Mouse (Mus musculus): ENCODE results near the gene Twf2.

Twf2 gene

DNA sequence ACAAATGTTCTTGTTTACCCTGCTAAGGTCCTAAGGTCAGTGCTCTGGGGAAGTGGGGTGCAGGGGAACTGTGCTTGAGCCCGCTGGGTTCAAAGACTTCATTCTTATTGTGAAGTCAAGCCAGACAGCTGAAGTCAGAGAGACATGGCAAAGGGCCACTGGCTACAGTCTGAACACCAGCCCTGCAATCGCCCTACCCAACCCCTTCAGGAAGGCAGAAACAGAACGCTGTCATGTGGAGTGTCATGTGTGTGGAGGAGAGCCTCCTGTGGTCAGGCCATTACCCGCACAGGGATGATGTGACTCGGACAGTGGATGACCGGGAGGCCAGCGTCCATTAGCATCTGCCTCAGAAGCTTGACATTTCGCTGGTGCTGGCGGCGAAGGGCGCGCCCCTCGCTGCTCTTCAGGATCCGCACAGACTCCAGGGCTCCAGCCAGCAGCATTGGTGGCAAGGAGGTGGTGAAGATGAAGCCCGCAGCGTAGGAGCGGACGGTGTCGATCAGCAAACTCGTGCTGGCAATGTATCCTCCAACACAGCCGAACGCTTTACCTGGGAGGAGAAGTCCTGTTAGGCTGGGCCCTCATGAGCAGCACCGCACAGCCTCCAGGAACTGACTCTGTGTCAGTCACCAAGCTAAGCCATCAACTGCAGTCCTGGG lies 33.4 kb downstream of the Twf2 start:
- no peak for DNase-seq (ENCODE audit: extremely low spot score, low spot score)

DNA sequence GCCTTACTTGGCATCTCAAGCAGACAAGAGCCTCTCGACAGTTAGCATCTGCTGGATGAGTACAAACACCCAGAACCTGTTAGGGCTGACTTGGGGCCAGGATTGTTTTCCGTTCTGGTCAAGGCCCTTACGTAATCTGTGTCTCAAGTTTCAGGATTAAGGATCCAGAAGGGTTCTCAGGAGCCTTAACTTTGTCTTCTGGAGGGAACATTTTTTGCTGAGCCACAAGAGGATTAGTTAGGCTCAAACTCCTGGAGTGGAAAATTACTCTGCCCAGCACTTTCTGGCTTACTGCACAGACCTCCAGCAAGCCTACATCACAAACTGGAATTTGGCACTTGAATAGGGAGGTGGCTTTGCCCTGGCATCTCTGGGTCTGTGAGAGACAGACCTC lies 33.9 kb downstream of the Twf2 start:
- no peak for DNase-seq (ENCODE audit: extremely low spot score, low spot score)

DNA sequence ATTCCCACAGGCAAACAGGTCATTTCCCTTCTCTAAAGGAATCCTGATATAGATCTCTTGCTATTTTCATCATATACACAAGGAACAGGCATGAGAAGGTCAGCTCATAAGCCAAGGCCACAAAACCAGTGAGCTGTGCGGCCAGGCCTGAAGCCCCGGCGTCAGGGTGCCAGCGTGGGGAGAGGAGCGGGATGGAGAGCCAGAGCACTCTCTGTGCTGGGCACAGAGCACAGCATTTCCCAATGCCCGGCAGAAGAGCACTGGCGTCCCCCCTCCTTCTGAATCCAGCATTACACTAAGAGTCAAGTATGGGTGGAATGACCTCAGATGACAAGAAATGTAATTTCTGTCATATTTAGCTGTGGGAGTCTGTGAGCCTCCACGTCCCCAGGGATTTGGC lies 34.5 kb downstream of the Twf2 start:
- DNase-seq (ENCODE audit: extremely low spot score, low spot score): no peak

DNA sequence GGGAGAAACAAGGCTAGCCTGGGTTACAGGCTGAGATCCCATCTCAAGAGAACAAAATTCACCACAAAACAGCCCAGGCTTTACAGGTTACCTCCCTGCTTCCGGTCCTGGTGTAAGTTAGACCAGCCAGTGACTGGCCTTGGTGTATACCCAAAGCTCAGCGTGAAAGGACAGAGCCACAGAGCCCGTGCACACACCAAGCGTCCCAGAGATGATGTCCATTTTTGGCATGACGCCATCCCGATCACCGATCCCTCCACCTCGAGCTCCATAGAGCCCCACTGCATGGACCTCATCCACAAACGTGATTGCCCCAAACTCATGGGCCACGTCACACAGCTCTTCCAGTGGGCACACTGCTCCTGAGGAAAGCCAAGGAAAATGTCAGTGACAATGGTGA lies 35.0 kb downstream of the Twf2 start:
- DNase-seq (ENCODE audit: extremely low spot score, low spot score): no peak

DNA sequence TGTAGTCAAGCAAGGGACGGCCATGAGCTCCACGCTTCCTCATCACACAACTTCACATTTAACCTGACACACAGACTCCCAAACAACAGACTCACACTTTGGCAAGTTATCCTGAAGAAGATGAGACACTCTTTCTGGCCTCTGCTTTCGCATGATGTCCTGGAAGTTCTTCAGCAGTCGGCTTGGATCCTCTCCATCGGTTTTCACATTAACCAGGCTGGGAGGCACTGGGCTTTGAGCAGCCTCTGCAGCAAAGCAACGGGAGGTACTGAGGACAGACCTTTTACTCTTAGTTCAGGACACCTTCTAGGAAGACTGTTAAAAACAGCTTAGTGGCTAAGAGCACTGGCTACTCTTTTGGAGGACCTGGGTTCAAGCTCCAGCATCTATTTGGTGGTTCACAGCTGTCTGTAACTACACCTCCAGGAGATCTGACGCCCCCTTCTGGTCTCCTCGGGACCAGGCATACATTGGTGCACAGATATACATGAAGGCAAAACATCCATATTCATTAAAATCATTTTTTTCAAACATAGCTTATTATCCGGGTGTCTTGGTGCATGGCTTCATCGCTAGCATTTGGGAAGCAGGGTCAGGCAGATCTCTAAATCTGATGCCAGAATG lies 38.7 kb downstream of the Twf2 start:
- DNase-seq (ENCODE audit: extremely low spot score, low spot score): no peak

DNA sequence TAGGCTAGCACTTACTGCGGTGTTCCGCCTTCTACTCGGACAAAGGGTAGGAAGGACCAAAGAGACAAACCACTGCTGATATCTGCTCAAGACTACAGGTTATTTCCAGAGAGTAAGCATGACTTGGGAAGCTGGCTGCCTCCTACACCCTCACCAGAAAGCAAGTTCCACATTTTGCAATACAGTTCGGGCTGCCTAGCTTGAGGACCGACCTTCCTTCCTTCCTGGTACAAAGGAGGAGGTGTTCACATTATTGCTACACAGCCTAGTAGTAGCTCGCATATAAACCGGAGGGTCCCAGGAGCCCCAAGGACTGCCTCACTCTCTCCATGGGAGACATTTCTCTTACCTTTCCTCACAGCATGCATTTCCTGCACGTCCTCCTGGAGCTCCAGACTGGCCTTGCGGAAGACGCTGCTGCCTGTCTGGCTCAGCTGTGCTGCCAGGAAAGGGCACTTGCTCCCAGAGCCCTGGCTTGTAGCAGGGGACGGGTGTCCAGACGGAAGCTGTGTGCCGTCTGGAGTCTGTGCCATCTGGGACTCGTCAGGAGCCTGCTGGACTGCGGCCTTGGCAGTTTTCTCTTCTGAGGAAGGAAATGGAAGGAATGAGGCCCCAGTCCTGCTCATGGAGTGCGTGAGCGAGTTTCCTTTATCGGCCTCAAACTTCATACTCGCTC lies 40.0 kb downstream of the Twf2 start:
- no peak for DNase-seq (ENCODE audit: extremely low spot score, low spot score)

DNA sequence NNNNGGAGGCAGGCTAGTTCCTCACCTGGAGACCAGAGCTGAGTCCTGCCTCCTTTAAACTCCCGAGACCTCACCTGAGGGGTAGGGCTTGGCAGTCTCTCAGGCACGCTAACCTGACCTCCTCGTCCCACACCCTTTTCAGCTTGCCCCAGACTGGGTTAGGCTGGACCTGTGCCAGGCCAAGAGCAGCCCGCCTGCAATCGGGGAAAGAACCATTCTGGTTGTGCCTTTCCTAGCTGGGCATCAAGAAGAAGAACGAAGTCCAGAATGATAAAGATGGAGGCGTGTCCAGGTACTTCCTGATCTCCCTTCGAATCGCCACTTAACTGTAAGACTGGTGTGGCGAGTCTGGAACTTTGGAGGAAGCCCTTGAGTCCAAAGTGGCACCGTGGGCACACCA lies 46.6 kb downstream of the Twf2 start:
- DNase-seq (ENCODE audit: extremely low spot score, low spot score): no peak

DNA sequence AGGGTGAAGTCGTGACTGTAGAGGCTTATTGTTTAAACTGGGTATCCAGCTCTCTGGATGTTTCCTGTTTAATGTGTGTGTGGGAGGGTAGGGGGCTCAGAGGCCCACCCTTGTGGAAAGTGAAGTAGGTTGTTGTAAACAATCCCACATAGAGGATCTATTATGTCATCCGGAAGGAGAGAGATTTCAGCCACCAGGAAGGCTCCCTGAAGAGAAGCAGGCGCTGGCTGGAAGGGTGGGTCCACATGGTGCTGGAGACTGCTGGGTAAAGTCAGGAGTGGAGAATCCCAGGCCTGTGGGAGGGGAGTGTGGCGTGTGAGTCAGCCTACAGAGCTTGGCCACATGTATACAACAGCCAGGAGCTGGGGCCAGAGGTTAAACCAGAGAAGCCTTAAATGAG lies 47.3 kb downstream of the Twf2 start:
- no peak for DNase-seq (ENCODE audit: extremely low spot score, low spot score)

DNA sequence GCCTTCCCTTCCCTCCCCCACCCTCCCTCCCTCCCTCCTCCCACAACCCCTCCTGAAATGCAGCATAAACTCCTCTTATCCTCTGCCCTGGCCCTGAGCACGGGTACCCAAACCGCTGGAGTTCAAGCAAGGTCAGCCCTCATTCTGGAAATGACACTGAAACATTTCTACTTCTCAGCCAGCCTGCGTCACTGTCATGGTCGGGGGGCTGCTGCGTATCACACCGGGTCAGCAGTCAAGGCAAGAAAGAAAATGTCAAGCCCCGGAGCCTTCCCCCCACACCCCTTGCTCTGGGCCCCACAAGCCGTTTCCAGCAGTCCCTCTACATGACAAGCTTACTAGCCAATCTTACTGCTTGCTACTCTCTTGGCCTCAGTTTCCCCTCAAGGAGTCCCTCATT lies 48.2 kb downstream of the Twf2 start:
- DNase-seq (ENCODE audit: extremely low spot score, low spot score): no peak

DNA sequence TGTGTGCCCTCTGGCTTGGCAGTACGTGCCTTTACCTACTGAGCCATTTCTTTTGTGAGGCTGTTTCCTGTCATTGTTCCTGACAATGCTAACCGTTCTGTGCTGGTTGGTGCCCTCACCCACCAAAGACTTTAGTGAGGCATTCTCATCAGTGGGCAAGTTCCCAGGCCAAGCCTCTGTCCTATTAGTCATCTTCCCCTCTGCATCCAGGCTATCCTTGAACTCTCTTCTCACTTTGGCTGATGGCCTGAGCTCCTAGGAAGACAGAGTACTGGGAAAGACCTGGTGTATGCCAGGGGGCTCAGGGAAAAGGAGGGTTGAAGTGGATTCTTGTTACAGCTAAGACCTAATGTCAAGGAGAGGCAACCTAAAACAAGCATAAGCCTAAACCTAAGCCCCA lies 51.1 kb downstream of the Twf2 start:
- DNase-seq (ENCODE audit: extremely low spot score, low spot score): no peak

DNA sequence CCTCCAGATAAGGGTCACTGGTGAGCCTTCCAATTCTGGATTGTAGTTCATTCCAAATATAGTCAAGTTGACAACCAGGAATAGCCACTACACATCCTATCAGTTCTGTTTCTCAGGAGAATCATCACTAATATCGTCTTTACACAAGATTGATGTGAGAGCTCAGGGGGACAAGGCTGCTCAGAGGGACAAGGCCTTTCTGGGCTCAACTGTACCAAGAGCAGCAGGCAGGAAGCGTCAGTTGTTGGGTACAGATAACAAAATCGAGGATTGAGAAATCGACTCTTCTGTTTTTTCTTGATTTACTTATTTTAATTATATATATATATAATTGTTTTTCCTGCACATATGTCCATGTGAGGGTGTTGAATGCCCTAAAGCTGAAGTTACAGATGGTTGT lies 55.5 kb downstream of the Twf2 start:
- no peak for DNase-seq (ENCODE audit: extremely low spot score, low spot score)

DNA sequence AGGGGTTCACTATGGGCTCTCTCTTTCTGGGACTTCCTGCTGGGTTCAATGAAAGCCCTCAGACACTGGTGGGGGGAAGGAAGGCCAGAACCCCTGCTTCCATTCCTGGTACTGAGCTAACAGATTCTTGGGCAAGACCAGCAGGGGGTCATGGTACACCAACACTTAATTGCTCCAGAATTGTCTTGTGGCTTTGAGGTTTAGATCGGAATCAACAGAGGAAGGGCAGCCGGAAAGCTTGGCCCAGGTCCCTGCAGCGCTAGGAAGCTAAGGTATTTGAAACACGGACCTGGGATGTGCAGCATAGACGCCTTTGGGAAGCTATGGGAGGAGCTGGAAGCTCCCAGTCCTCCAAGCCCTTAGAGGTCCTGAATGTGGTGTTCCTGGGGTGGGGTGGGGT lies 56.1 kb downstream of the Twf2 start:
- DNase-seq (ENCODE audit: extremely low spot score, low spot score): no peak

DNA sequence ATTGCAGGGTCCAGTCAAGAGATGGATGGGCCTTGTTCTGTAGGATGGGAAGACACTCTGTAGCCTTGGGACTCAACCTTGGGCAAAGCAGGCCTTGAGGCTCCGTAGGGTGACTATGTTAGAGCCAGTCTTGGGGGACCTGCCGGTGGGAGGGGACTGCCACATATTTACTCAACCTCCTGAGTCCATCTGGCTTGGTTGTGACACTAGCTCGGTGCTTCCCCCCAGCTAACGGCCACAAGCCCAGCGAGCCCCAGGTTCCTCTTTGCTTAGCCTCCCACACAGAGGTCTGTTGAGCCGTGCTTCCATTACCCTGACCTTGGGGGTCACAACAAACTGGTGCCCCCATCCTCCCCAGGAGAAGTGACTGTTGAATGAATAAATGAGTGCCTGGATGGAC lies 58.1 kb downstream of the Twf2 start:
- no peak for DNase-seq (ENCODE audit: extremely low spot score, low spot score)

DNA sequence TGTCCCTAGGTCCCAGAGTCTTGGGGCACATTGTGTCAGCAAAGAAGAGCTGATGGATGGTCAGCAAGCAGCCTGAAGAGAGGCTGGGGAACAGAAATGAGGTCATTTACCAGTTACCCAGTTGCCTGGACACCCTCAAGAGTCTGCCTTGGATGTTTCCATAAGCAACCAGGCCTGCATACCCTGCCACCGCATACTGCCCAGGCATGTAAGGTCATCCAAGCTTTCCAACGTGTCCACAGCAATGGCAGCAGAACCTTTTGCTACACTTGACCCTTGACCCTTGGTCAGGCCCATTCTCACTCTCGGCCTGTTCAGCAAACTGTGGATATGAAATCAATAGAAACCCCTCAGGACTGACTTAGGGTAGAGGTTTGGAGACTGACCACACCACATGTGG lies 58.6 kb downstream of the Twf2 start:
- no peak for DNase-seq (ENCODE audit: extremely low spot score, low spot score)

DNA sequence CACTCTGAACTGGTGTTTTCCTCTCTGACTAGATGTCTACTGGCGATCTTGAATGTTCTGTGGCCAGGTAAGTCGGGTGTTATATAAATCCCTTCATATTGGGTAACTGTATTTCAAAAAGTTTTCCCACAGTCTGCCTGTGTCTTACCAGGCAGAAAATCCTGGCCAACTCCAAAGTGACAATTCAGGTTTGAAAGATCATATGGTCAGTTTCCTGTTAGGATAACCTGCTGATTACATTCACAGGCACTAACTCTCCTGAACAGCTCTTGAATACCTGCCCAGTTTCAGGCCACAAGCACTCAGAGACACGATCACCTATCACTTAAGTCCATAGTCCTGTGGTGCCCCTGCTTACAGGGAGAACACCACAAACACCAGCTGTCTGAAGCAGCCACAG lies 59.2 kb downstream of the Twf2 start:
- no peak for DNase-seq (ENCODE audit: extremely low spot score, low spot score)

DNA sequence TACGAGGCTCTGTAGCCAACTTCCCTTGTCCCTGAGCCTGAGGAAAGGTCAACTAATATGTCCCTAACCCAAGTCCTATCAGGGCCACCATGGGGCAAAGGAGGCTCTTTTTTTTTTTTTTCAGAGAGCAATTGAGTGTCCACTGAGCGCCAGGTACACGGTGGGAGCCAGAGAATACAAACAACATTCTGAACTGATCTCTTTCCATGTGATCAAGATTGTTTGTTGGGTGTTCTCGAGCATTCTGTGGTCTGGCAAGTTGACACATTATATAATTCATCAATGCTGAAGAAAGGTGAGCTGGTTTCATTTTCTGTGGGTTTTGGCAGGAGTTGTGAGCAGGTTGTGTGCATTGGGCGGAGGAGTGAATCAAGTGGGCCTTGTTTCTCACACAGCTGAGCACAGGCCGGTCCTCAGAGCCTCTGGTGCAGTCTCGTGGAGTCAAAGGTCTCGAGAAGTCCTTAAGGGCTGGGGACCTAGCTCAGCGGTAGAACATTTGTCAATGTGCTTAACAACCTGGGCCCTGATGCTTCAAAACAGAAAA lies 60.5 kb downstream of the Twf2 start:
- no peak for DNase-seq (ENCODE audit: extremely low spot score, low spot score)

Data from neural tube, embryonic 10.5 days (tissue).